Mouse (Mus musculus): ENCODE data around the gene Ctnnbl1.

Ctnnbl1 gene

GRCm38 (mm10) chr2:157750926-157751588 lies 13.9 kb downstream of the Ctnnbl1 start:
- peak; percentile 38 for DNase-seq

- DNase-seq = peak; percentile 59
Measured at GRCm38 (mm10) chr2:157751589-157752373, 14.6 kb downstream of the Ctnnbl1 start.

- DNase-seq = no peak
Measured at GRCm38 (mm10) chr2:157752374-157752743, 15.2 kb downstream of the Ctnnbl1 start.

GRCm38 (mm10) chr2:157755771-157756170 lies 18.6 kb downstream of the Ctnnbl1 start:
- DNase-seq = no peak

- DNase-seq = no peak
Measured at GRCm38 (mm10) chr2:157756193-157756592, 19.0 kb downstream of the Ctnnbl1 start.

GRCm38 (mm10) chr2:157758395-157758794 lies 21.2 kb downstream of the Ctnnbl1 start:
- no peak for DNase-seq

GRCm38 (mm10) chr2:157759717-157760116 lies 22.5 kb downstream of the Ctnnbl1 start:
- no peak for DNase-seq

GRCm38 (mm10) chr2:157762903-157763302 lies 25.7 kb downstream of the Ctnnbl1 start:
- DNase-seq = peak; percentile 5

GRCm38 (mm10) chr2:157766591-157766990 lies 29.4 kb downstream of the Ctnnbl1 start:
- no peak for DNase-seq

- peak; percentile 36 for DNase-seq
Measured at GRCm38 (mm10) chr2:157768682-157769429, 31.7 kb downstream of the Ctnnbl1 start.

GRCm38 (mm10) chr2:157770761-157771160 lies 33.6 kb downstream of the Ctnnbl1 start:
- DNase-seq = peak; percentile 9

GRCm38 (mm10) chr2:157773661-157774060 lies 36.5 kb downstream of the Ctnnbl1 start:
- DNase-seq = no peak

- DNase-seq = no peak
Measured at GRCm38 (mm10) chr2:157775957-157776356, 38.8 kb downstream of the Ctnnbl1 start.

- no peak for DNase-seq
Measured at GRCm38 (mm10) chr2:157780956-157781355, 43.8 kb downstream of the Ctnnbl1 start.

- DNase-seq = no peak
Measured at GRCm38 (mm10) chr2:157783152-157783551, 46.0 kb downstream of the Ctnnbl1 start.

GRCm38 (mm10) chr2:157784238-157784637 lies 47.0 kb downstream of the Ctnnbl1 start:
- DNase-seq = no peak

GRCm38 (mm10) chr2:157784647-157785046 lies 47.4 kb downstream of the Ctnnbl1 start:
- no peak for DNase-seq

- DNase-seq = no peak
Measured at GRCm38 (mm10) chr2:157789226-157789625, 52.0 kb downstream of the Ctnnbl1 start.

GRCm38 (mm10) chr2:157790836-157791495 lies 53.8 kb downstream of the Ctnnbl1 start:
- DNase-seq = no peak

GRCm38 (mm10) chr2:157791528-157792162 lies 54.4 kb downstream of the Ctnnbl1 start:
- no peak for DNase-seq

GRCm38 (mm10) chr2:157792840-157793552 lies 55.8 kb downstream of the Ctnnbl1 start:
- no peak for DNase-seq

GRCm38 (mm10) chr2:157793851-157794332 lies 56.7 kb downstream of the Ctnnbl1 start:
- DNase-seq = no peak
